Mouse (Mus musculus) thymus, adult 2 months (tissue): ENCODE results near the gene Dync1h1.

Experiments used
- CTCF ChIP-seq: fragments of 200-500 bp; IDR thresholded peaks from 2 replicates; pipeline ENCODE4 v1.5.1; 2012; ENCODE audit warnings: mild to moderate bottlenecking, control low read depth, low read length, moderate library complexity, borderline replicate concordance; ENCODE audit not compliant: control insufficient read depth, poor library complexity, insufficient read depth; ENCODE audit errors: extremely low read depth
- POLR2A ChIP-seq: fragments of 200-500 bp; IDR thresholded peaks from 2 replicates; pipeline ENCODE4 v1.6.1; 2012; ENCODE audit warnings: mild to moderate bottlenecking, low read length, control low read depth, moderate library complexity; ENCODE audit not compliant: control insufficient read depth, poor library complexity, insufficient read depth; ENCODE audit errors: extremely low read depth

- TF ChIP-seq POLR2A, result no peak
- no peak for TF ChIP-seq CTCF
Observed at GRCm38 (mm10) chr12:110713784-110714183, 112.5 kb downstream of the Dync1h1 start.
